Mouse (Mus musculus) spleen, postnatal 10 days (tissue): ENCODE results near the gene Hspa1a.
"Not testable (repeated sequence)": the region's sequence is repeated elsewhere in the genome, so short reads cannot be mapped to it uniquely, and the experiment has no call there.

ENCODE experiments used
- DNase-seq, 2 experiments: peaks; one replicate each; pipeline ENCODE4 v3.0.0; 2021 to 2022; ENCODE audit warnings: low spot score in 2 of 2

The Hspa1a gene

DNA sequence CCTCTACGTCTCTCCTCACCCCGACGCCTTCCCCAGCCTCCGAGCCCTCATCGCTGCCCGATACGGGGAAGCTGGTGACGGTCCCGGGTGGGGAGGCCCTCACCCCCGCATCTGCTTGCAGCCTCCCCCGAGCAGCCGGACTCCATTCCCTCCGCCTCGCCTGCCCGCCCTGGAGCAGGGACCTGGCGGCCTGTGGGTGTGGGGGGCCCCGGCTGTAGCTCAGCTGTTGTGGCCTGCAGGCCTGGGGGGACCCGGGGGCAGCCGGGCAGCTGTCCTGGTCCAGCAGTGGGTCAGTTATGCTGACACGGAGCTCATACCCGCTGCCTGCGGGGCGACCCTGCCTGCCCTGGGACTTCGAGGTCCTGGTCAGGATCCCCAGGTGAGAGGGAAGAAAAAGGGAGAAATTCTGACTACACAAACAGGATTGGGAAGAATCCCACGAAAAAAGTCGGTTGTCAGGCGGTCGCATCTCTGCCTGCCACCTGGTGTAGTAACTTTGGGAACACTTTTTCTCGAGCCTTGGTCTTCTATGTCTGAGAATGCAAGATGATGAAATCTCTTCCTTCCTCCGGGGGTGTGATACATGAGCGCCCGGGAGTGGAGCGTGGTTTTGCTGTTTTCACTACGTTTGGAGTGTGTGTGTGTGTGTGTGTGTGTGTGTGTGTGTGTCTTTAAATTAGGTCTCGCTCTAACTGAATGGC is 29.6 kb upstream of the Hspa1a start:
- DNase-seq: peak; percentile 63 to 70

DNA sequence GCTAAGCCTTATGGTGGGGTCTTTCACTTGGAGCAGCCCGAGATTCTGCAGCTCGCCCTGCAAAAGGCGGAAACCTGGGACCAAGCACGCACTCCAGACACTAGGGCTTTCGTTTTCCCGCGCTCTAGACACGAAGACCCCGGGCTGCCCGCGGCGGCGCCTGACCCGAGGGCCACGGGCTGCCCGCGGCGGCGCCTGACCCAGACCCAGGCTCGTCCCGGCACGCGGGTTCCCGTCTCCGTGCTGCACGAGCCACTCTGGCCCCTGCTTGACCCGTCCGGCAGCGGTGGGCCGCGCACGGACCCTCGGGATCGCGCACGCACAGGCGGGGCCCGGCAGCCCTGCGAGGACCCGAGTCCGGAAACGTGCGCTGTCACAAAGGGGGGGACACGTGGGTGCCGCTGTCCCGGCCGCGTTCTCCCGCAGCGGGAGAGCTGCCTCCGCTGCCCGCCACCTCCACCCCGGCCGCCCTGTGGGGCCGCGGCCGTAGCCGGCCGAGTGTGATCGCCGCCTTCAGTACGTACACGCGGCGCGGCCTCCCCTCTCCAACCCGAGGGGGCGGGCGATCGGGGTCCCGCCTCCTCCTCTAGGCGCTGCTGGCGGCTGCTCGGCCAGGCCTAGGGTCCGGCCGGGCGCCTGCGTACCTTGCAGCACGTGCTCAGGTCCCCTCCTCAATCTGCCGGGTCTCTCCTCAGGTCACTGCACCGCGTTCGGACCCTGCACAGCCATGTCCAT is 28.9 kb upstream of the Hspa1a start, which contains the start of gene Vars:
Gene Vars (plus strand): TSS at position 271 of the 735 bp plus-strand sequence.
- DNase-seq: peak; percentile 89 to 95

DNA sequence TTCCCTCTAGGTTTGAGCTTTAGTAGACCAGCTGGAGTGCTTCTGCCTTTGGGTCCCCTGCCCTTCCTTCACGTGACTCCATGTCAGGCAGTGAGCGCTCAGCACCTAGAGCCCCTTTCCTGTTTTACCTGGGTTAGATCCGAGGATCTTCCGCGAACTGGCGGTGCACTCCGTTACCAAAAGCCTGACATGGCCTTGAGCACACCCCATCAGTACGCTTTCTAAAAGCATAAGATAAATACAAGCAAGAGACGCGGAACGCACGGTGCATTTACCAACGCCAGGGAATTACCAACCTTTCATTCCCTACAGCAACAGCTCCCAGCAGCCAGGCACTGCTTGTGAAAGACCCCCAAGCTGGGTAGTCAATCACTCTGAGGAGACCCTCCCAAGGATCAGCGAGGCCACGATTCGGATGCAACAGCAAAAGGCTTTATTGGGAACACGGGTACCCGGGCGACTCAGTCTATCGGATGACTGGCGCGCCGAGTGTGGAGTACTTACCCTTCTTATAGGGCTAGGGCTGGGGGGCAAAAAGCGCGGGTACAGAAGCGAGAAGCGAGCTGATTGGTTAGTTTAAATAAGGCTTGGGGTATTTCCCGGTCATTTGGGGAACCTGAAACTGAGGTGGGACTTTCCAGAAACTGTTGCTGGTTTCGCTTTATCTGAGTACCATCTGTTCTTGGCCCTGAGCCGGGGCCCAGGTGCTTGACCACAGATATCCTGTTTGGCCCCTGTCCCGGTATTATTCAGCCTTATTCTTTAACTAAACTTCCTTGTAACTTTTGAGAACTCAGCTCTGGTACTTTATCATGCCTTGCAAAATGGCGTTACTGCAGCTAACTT is 28.1 kb upstream of the Hspa1a start:
- peak; percentile 47 to 66 for DNase-seq

DNA sequence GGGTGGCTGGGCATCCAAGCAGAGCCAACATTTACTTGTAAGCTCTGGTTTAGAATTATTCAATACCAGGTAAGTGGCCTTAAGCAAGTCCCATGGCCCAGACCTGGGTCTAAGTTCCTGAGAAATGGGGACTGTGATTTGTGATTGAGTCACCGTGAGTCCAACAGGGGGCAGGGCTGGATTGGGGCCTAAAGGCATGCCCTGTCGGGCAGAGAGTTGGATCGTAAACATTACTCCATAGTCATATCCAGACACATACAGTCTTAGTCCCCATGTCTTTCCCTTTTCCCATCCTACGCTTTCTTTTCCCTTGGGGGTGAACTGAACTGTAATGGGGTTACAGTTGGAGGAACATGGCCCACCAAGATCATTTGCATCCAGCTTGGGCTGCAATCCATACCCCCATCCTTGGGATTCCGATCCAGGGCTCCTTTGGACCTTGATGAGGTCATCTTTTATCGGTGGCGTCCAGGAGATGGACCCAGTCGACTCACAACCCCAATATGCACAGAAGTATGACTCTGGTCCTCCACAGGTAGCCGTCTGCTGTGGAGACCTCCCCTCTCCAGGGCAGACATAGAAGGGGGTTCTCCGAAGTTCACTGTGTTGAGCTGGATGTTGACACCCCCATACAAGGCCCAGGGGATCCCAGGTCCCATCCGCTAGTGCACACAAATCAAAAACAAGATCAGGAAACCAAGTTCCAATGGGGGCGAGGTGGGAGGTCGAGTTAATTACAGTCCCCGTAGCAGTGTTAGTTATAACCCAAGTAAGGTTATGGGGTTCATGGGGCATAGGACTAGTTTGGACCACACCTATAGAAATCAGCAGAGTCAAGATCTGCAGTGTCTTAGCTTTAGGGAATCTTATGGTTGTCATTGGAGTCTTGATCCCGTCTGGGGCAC is 26.8 kb upstream of the Hspa1a start:
- DNase-seq: peak in 1 of 2 experiments; percentile 23

DNA sequence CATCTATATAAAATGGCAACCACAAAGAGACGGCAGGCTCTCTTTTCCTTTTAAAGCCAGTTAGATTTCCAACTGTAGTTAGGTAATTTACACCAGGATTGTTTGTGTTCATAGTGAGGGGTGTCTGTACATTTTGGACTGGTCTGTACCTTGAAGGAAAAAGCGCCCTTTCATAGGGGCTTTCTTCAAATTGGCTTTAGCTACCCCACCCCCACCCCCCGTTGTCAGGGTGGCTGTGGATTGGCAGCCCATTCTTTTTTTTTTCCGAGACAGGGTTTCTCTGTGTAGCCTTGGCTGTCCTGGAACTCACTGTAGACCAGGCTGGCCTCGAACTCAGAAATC is 25.2 kb upstream of the Hspa1a start:
- no peak for DNase-seq

DNA sequence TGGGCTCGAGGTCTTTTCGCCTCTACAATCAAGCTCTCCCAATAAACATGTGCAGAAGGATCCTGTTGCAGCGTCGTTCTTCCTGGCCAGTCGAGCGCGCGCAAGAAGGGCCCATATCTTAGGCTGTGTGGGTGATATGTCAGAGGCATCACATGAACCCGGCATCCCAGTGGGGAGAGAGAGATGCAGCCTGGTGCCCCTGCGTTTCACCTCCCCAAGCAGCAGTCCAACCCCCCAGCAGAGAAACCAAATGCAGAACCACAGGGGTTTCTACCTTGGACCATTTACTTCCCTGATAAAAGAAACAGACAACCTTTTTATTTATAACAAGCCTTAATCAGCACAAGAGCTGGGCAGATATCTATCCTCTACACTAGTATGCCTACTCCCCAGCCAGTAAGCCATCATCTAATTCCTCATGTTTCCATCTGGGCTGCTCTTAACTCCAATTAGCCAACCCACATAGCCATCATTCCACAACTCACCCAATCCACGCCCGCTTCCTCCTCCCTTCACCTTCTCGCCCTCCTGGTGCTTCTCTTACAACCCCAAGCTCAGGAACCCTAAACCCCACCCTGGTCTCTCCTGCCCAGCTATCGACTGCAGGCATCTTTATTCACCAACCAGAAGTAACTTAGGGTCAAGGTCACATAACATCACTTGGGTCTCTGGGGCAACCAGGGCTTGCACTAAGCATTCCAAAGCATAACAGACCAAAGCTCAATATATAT is 24.6 kb upstream of the Hspa1a start:
- DNase-seq: peak in 1 of 2 experiments; percentile 10

DNA sequence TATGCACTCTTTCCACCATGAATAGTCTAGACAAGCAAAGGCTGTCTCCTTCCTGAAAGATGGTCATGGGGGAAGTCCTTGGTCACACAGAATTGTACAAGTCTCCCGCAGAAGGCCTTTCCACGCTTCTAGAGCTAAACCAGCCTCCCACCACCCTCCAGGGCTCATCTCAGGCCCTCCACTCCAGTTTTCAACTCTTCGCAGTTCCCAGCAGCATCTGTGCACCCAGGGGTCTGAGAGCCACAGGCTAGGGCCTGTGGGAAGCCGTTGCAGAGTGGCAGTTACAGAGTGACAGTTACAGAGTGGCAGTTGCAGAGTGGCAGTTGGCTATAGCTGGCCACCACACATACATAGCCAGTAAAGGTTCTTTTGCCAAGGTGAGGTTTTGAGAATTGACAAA is 24.0 kb upstream of the Hspa1a start:
- not testable (repeated sequence) for DNase-seq

DNA sequence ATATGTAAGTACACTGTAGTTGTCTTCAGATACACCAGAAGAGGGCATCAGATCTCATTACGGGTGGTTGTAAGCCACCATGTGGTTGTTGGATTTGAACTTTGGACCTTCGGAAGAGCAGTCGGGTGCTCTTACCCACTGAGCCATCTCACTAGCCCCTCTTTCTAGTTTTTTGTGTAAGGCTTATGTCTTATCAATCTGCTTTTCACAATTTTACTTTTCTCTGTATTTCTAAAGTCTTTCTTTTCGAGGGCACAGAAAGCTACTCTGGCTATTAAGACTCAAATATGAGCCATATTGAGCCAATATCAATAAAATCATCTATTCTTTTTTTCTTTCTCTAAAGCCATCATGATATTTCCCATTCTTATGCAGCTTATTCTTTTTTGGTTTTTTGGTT is 23.2 kb upstream of the Hspa1a start:
- not testable (repeated sequence) for DNase-seq

DNA sequence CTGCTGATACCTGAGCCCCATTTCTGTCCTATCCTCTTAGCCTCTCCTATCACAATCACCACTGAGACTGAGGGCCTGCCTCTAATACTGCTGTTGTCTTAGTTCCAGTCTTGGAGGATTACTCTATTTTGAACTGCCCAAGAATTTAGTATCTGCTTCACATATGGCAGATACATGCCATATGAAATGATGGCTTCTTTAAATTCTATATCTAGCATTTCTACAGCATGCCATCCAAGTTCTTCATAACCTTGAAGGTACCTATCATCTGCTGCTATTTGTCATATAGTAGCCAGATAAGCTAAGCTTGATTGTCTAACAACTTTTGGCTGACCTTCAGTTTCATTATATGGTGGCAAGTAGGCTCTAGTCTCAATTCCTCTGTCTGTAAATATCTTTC is 22.8 kb upstream of the Hspa1a start:
- no peak for DNase-seq

DNA sequence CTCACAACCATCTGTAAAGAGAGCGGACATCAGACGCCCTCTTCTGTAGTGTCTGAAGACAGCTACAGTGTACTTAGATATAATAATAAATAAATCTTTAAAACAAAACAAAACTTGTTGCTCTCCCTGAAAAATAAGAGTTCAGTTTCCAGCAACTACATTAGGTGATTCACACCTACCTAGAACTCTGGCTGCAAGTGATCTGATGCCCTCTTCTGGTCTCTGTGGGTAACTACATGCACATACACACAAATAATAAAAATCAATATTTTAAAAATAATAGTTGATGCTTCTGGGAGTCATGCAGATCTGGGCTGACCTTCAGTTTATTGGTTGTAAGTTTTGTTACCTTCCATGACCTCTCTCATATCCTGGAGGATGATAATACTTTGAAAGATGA is 12.3 kb upstream of the Hspa1a start:
- peak in 1 of 2 experiments; percentile 52 for DNase-seq

DNA sequence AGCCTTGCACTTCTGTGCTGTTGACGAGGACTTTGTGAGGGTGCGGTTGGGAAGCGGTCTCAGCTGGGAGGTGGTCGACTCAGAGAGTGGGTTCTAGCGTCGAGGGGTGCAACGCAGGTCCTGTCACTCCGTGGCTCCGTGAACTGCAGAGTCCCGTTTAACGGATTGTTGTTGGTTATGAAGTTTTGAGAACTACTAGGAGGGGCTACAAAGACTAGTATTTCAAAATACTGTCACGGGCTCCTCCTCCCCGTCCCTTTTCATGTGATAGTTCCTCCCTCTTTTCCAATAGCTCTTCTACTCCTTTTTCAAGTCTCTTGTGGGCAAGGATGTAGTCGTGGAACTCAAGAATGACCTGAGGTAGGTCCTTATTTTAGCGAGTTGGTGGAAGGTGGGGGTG is 10.4 kb upstream of the Hspa1a start:
- peak in 1 of 2 experiments; percentile 18 for DNase-seq

DNA sequence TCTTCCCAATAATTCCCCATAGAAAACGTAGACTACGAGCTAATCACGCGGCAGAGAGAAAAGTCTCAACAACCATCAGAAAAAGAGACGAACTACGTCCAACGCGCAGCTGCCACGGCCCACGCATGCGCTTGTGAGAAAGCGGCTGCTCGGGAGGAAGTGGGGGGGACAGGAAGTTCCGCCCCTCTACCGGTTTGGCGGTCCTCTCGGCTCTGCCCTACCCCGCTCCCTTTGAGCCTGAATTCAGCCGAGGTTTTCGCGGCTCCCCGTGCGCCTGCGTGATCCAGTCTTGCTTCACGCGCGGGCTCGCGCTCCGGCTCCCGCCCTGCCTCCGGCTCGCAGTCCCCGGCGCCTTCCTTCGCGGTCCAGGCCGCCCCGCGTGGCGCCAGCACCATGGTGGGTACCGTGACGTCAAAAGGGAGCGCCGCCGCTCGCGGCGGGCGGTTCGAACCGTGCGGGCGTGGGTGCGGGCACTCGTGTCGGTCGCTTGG is 9.8 kb upstream of the Hspa1a start, which contains the start of gene Lsm2:
Gene Lsm2 (plus strand): TSS at position 173 of the 491 bp plus-strand sequence.
- peak; percentile 92 to 95 for DNase-seq

DNA sequence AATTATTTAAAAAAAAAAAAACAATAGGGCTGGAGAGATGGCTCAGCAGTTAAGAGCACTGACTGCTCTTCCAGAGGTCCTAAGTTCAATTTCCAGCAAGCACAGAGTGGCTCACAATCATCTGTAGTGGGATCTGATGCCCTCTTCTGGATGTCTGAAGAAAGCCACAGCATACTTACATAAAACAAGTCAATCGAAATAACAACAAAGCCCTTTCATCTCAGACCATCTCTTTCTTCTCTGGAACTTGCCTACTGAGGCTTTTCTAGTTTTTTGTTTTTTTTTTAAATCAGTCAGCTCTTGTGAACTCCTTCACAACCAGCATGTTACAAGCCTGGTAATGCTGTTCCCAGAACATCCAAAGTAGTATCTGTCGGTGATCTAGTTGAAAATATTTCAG is 8.7 kb upstream of the Hspa1a start:
- DNase-seq: no peak

DNA sequence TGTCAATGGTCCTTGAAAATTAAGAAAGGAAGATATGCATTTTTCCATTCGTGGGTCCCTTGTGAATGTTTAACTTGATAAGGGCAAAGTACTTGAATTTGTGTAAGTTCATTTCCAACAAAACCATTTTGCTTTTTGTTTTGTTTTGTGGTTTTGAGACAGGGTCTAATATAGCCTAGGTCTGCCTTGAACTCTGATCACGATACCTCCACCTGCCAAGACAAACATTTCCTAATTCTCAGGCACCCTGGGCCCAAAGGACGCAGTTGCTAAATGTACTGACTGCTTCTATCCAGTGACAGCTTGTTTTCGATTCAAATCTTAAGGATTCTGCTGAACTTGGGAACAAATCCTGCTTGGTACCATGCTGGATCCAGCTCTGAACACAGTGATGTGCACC is 7.7 kb upstream of the Hspa1a start:
- no peak for DNase-seq

DNA sequence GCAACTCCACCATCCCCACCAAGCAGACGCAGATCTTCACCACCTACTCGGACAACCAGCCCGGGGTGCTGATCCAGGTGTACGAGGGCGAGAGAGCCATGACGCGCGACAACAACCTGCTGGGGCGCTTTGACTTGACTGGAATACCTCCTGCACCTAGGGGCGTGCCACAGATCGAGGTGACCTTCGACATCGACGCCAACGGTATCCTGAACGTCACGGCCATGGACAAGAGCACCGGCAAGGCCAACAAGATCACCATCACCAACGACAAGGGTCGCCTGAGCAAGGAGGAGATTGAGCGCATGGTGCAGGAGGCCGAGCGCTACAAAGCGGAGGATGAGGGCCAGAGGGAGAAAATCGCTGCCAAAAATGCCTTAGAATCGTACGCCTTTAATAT is 6.3 kb upstream of the Hspa1a start:
- DNase-seq: no peak

DNA sequence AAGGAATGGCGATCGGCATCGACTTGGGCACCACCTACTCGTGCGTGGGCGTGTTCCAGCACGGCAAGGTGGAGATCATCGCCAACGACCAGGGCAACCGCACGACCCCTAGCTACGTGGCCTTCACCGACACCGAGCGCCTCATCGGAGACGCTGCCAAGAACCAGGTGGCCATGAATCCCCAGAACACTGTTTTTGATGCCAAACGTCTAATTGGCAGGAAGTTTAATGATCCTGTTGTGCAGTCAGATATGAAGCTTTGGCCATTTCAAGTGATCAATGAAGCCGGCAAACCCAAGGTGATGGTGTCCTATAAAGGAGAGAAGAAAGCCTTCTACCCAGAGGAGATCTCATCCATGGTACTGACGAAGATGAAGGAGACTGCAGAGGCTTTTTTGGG is 5.0 kb upstream of the Hspa1a start:
- no peak for DNase-seq

DNA sequence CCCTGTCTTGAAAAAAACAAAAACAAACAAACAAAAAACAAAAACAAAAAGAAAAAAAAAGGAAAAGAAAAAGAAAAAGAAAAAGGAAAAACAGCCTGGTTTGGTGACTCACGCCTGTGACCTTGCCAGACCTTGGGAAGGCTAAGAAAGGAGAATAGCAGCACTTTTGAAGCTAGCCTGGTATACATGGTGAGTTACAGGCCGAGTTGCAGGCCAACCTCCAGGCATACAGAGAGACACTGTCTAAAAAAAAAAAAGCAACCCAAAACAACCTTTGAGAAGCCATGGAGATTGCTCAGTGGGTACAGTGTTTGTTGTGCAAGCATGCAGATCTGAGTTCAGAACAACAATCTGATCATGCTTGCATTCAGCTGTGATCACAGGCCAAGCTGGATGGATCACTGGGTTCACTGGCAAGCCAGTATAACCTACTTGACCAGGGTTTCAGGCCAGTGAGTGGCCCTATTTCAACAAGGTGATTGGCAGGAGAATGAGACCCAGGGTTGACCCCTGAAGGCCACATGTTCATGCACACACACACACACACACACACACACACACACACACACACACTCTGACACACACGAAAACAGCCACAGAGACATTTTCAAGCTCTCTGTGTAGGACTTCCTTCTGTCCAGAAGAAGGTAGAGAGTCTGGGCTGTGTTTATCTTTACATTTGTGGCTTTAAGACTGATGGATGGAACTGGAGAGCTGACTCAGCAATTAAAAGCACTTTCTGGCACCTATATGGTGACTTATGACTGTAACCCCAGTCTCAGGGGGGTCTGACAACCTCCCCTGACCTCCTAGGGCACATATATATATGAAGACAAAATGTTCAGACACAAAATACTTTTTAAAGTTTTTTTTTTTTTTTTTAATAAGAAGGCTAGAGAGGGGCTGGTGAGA is 3.9 kb upstream of the Hspa1a start:
- DNase-seq: no peak

DNA sequence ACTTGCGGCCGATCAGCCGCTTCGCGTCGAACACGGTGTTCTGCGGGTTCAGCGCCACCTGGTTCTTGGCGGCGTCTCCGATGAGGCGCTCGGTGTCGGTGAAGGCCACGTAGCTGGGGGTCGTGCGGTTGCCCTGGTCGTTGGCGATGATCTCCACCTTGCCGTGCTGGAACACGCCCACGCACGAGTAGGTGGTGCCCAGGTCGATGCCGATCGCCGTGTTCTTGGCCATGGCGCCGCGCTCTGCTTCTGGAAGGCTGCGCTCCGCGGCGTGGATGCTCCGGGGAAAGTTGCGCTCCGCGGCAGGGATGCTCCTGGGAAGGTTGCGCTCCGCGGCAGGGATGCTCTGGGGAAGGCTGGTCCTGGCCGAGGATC is 275 bp downstream of the Hspa1a start:
- DNase-seq: not testable (repeated sequence)

DNA sequence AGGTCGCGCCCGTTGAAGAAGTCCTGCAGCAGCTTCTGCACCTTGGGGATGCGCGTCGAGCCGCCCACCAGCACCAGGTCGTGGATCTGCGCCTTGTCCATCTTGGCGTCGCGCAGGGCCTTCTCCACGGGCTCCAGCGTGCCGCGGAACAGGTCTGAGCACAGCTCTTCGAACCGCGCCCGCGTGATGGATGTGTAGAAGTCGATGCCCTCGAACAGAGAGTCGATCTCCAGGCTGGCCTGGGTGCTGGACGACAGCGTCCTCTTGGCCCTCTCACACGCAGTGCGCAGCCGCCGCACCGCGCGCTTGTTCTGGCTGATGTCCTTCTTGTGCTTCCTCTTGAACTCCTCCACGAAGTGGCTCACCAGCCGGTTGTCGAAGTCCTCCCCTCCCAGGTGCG is 1.1 kb downstream of the Hspa1a start:
- not testable (repeated sequence) for DNase-seq
